ENCODE assay signal across 32 mouse cellular contexts in the genomic region with DNA sequence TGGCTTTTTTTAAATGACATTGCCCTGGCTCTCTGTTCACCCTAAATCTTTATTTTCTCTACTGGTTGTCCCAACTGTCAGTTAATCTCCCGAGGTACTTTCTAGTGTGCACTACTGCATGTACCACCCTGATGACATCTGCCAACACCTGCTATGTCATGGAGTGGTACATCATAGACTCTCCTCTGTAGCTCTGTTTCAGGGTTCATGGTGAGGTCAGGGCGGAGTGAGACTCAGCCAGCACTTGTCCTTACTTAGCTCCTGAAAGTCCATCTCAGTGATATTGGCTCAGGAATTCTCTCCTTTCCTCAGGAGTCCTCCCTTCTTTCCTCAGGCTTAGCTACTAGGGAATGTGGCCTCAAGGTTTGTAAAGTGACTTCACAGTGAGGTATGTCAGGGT.
"Had no signal": no experiment of that assay in that cellular context is flagged by ENCODE, and none has a peak within 500 bp of the region (broad histone marks: within the 10 kb centered on the region; RNA-seq: fewer than 3 reads in every experiment).

No protein-coding gene starts in this region.

- H3K4me3 ChIP-seq: limb, embryonic 10.5 days; limb, embryonic 12.5 days; limb, embryonic 13.5 days; limb, embryonic 15.5 days; liver, embryonic 12.5 days; liver, embryonic 13.5 days; liver, embryonic 15.5 days; lung, embryonic 15.5 days; megakaryocyte, embryonic 14.5 days; midbrain, embryonic 10.5 days; midbrain, embryonic 12.5 days; midbrain, embryonic 13.5 days; midbrain, embryonic 15.5 days; myocyte; neural tube, embryonic 12.5 days had no signal

- H3K27ac ChIP-seq: limb, embryonic 10.5 days; limb, embryonic 12.5 days; limb, embryonic 13.5 days; limb, embryonic 15.5 days; liver, embryonic 12.5 days; liver, embryonic 13.5 days; liver, embryonic 14.5 days; liver, embryonic 15.5 days; lung, embryonic 15.5 days; macrophage; midbrain, embryonic 10.5 days; midbrain, embryonic 12.5 days; midbrain, embryonic 13.5 days; midbrain, embryonic 15.5 days; neural tube, embryonic 12.5 days had no signal

- H3K4me1 ChIP-seq: limb, embryonic 10.5 days; limb, embryonic 12.5 days; limb, embryonic 13.5 days; limb, embryonic 15.5 days; liver, embryonic 12.5 days; liver, embryonic 13.5 days; liver, embryonic 15.5 days; lung, embryonic 15.5 days; megakaryocyte, embryonic 14.5 days; midbrain, embryonic 10.5 days; midbrain, embryonic 12.5 days; midbrain, embryonic 13.5 days; midbrain, embryonic 15.5 days; neural tube, embryonic 12.5 days had no signal

- DNase-seq: left cerebral cortex, postnatal 4 days; liver; liver, embryonic 13.5 days; liver, postnatal 0 days; lung, adult 18-20 months; lung, adult 2 months; lung, embryonic 14.5 days; lung, postnatal 10 days; lung, postnatal 14 days; lung, postnatal 36 days; lung, postnatal 4 days; midbrain, embryonic 14.5 days had no signal

- H3K27me3 ChIP-seq: limb, embryonic 12.5 days; limb, embryonic 13.5 days; limb, embryonic 15.5 days; liver, embryonic 12.5 days; liver, embryonic 13.5 days; liver, embryonic 15.5 days; lung, embryonic 15.5 days; megakaryocyte, embryonic 14.5 days; midbrain, embryonic 12.5 days; midbrain, embryonic 13.5 days; midbrain, embryonic 15.5 days; neural tube, embryonic 12.5 days had no signal

- H3K9ac ChIP-seq: limb, embryonic 12.5 days; limb, embryonic 13.5 days; limb, embryonic 15.5 days; liver, embryonic 12.5 days; liver, embryonic 13.5 days; liver, embryonic 14.5 days; liver, embryonic 15.5 days; liver, postnatal 0 days; lung, embryonic 14.5 days; lung, embryonic 15.5 days; midbrain, embryonic 12.5 days; midbrain, embryonic 13.5 days; midbrain, embryonic 15.5 days; neural tube, embryonic 12.5 days had no signal

- H3K36me3 ChIP-seq: limb, embryonic 10.5 days; limb, embryonic 12.5 days; limb, embryonic 13.5 days; limb, embryonic 15.5 days; liver, embryonic 12.5 days; liver, embryonic 13.5 days; liver, embryonic 15.5 days; lung, embryonic 15.5 days; midbrain, embryonic 10.5 days; midbrain, embryonic 12.5 days; midbrain, embryonic 13.5 days; midbrain, embryonic 15.5 days; neural tube, embryonic 12.5 days had no signal

- ATAC-seq: liver, embryonic 12.5 days; liver, postnatal 0 days; lung, postnatal 0 days; midbrain, embryonic 13.5 days; midbrain, embryonic 15.5 days; midbrain, embryonic 16.5 days had no signal

- H3K4me2 ChIP-seq: limb, embryonic 12.5 days; limb, embryonic 13.5 days; limb, embryonic 15.5 days; liver, embryonic 11.5 days; liver, embryonic 12.5 days; liver, embryonic 13.5 days; liver, embryonic 15.5 days; lung, embryonic 14.5 days; lung, embryonic 15.5 days; midbrain, embryonic 11.5 days; midbrain, embryonic 12.5 days; midbrain, embryonic 13.5 days; midbrain, embryonic 15.5 days; neural tube, embryonic 12.5 days had no signal

- H3K9me3 ChIP-seq: limb, embryonic 10.5 days; limb, embryonic 12.5 days; limb, embryonic 13.5 days; limb, embryonic 15.5 days; liver, embryonic 12.5 days; liver, embryonic 13.5 days; liver, embryonic 15.5 days; lung, embryonic 15.5 days; midbrain, embryonic 13.5 days; midbrain, embryonic 15.5 days; neural tube, embryonic 12.5 days had no signal
